Mouse (Mus musculus): ENCODE results near the gene Ubap1l. TPM values are rescaled to one million over a fixed set of nuclear protein-coding genes. Genes with fewer than 3 reads are reported as not detected.

Gene Ubap1l
- polyA plus RNA-seq, 1 experiment from 2014 or later, result 2.0 TPM

DNA sequence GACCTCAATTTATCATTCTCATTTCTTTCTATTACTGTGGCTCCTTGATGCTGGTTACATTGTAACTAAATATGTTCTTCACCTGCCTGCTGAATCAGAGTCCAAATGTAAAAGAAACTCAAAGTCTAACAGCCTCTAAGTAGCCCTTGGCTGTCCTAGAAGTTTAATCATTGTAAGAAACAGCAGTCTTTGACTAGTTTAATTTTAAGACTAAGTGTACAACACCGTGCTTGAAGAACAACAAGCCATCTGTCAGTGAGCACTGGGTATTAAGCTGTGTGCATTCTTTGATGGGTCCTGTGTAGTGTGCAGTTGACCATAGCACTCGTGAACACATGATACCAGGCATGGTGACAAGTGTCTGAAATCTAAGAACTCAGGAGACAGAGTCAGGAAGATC lies 66.7 kb downstream of the Ubap1l start:
- Histone ChIP-seq H3K4me3 (no peak overlapping the region), H3K27ac (no peak overlapping the region), H3K4me2 (no peak overlapping the region), H3K4me1 (replicated peaks) (no peaks in the 10 kb centered on the region), H3K9ac (no peak overlapping the region), H3K27me3 (no peaks in the 10 kb centered on the region), H3K36me3 (no peaks in the 10 kb centered on the region), H3K9me3 (no peaks in the 10 kb centered on the region)
- WGBS, result 78% methylated on average over 2 of the region's 2 CpGs
- no peak for ATAC-seq (ENCODE audit: low FRiP score)

DNA sequence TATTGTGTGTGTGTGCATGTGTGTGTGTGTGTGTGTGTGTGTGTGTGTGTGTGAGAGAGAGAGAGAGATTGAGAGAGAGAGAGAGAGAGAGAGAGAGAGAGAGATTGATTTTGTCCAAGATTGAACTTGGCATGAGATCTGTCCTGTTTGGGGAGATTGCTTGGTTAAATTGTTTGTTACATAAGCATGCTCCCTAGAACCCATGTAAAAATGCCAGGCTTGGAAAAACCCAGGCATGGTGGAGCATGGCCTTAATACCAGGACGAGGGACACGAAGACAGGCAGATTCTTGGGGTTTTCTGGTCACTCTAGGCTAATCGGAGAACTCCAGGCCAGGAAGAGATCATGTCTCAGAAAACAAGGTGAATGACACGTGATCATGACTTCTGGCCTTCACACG lies 67.2 kb downstream of the Ubap1l start:
- H3K27me3 ChIP-seq, result no peaks in the 10 kb centered on the region
- H3K4me3 ChIP-seq, result no peak overlapping the region
- H3K4me2 ChIP-seq, result no peak overlapping the region
- no peaks in the 10 kb centered on the region for H3K36me3 ChIP-seq
- no peak overlapping the region for H3K27ac ChIP-seq
- 87% methylated on average over 5 of the region's 5 CpGs for WGBS
- H3K9me3 ChIP-seq, result no peaks in the 10 kb centered on the region
- no peaks in the 10 kb centered on the region for H3K4me1 ChIP-seq (replicated peaks)
- H3K9ac ChIP-seq, result no peak overlapping the region
- no peak for ATAC-seq (ENCODE audit: low FRiP score)

Other genes starting within 250 kb of the Ubap1l start
- 13.8 and 15.5 TPM in 2 replicates for gene Igdcc3, start 219.9 kb upstream of the Ubap1l start, polyA plus RNA-seq (2015; fragmentation: Nextera tagmentation; extraction: Ambion mirVana)
- gene Parp16, start 165.7 kb upstream of the Ubap1l start, polyA plus RNA-seq (2015; fragmentation: Nextera tagmentation; extraction: Ambion mirVana), result 5.9 and 6.1 TPM in 2 replicates
- 0.57 and 0.60 TPM in 2 replicates for gene Cilp, start 95.9 kb upstream of the Ubap1l start, polyA plus RNA-seq (2015; fragmentation: Nextera tagmentation; extraction: Ambion mirVana)
- gene Clpx, start 66.8 kb upstream of the Ubap1l start, polyA plus RNA-seq (2015; fragmentation: Nextera tagmentation; extraction: Ambion mirVana), result 40.9 and 46.8 TPM in 2 replicates
- 8.2 and 8.7 TPM in 2 replicates for gene Pdcd7, start 14.9 kb upstream of the Ubap1l start, polyA plus RNA-seq (2015; fragmentation: Nextera tagmentation; extraction: Ambion mirVana)
- 0.65 and 0.79 TPM in 2 replicates for gene Kbtbd13, start 30.6 kb downstream of the Ubap1l start, polyA plus RNA-seq (2015; fragmentation: Nextera tagmentation; extraction: Ambion mirVana)
- 7.1 and 7.9 TPM in 2 replicates for gene Rasl12, start 37.5 kb downstream of the Ubap1l start, polyA plus RNA-seq (2015; fragmentation: Nextera tagmentation; extraction: Ambion mirVana)
- gene Slc51b, start 61.9 kb downstream of the Ubap1l start, polyA plus RNA-seq (2015; fragmentation: Nextera tagmentation; extraction: Ambion mirVana), result not detected in 2 replicates
- 26.1 and 27.9 TPM in 2 replicates for gene Mtfmt, start 74.7 kb downstream of the Ubap1l start, polyA plus RNA-seq (2015; fragmentation: Nextera tagmentation; extraction: Ambion mirVana)
- gene Spg21, start 99.9 kb downstream of the Ubap1l start, polyA plus RNA-seq (2015; fragmentation: Nextera tagmentation; extraction: Ambion mirVana), result 136 and 144 TPM in 2 replicates
- gene Ankdd1a, start 159.2 kb downstream of the Ubap1l start, polyA plus RNA-seq (2015; fragmentation: Nextera tagmentation; extraction: Ambion mirVana), result 0.51 and 0.75 TPM in 2 replicates
- 5.8 and 7.6 TPM in 2 replicates for gene Plekho2, start 219.0 kb downstream of the Ubap1l start, polyA plus RNA-seq (2015; fragmentation: Nextera tagmentation; extraction: Ambion mirVana)
- gene Pif1, start 226.1 kb downstream of the Ubap1l start, polyA plus RNA-seq (2015; fragmentation: Nextera tagmentation; extraction: Ambion mirVana), result 3.8 and 4.4 TPM in 2 replicates